Mouse (Mus musculus): Measurements from ENCODE around the gene Tex9. TPM values are rescaled to one million over a fixed set of nuclear protein-coding genes. Genes with fewer than 3 reads are reported as not detected.
A peak's percentile ranks its signal among the peaks of the same experiment; 100 is the strongest.

Gene Tex9
- polyA plus RNA-seq, 1 experiment from 2014 or later, result 48.5 TPM

- Histone ChIP-seq H3K36me3 (ENCODE audit: control insufficient read depth, insufficient read depth, low read length) (no peaks in the 10 kb centered on the region), H3K27me3 (ENCODE audit: control insufficient read depth, insufficient read depth, low read length) (no peaks in the 10 kb centered on the region), H3K4me3 (ENCODE audit: low read length) (no peak overlapping the region), H3K9ac (ENCODE audit: low read depth, low read length) (no peak overlapping the region), H3K4me1 (ENCODE audit: control insufficient read depth, insufficient read depth, low read length) (peaks cover 10% of the 10 kb centered on the region; the same call in 1 of the 2 replicates), H3K4me2 (replicated peaks; ENCODE audit: low read depth, low read length) (no peak overlapping the region), H3K27ac (ENCODE audit: low read depth, low read length) (no peak overlapping the region), H3K9me3 (ENCODE audit: control insufficient read depth, low read length) (no peaks in the 10 kb centered on the region)
- 95% methylated on average over 2 of the region's 2 CpGs for WGBS
- no peak for ATAC-seq (ENCODE audit: low FRiP score, low TSS enrichment)
These were observed 1.5 kb upstream of the Tex9 start for GRCm38 (mm10) chr9:72493465-72493864.

GRCm38 (mm10) chr9:72491559-72492193, 336 bp downstream of the Tex9 start:
- H3K27me3 ChIP-seq (ENCODE audit: control insufficient read depth, insufficient read depth, low read length), result no peaks in the 10 kb centered on the region
- peak; percentile 97 for ATAC-seq (ENCODE audit: low FRiP score, low TSS enrichment)
- peak overlapping the region; percentile 79 for H3K4me3 ChIP-seq (ENCODE audit: low read length)
- under 1% methylated on average over 30 of the region's 32 CpGs for WGBS
- peak overlapping the region; percentile 74 for H3K27ac ChIP-seq (ENCODE audit: low read depth, low read length)
- peak overlapping the region; percentile 77 for H3K9ac ChIP-seq (ENCODE audit: low read depth, low read length)
- H3K4me1 ChIP-seq (ENCODE audit: control insufficient read depth, insufficient read depth, low read length), result peaks cover 10% of the 10 kb centered on the region; the same call in 1 of the 2 replicates
- peaks cover 5% of the 10 kb centered on the region; the same call in 1 of the 2 replicates for H3K36me3 ChIP-seq (ENCODE audit: control insufficient read depth, insufficient read depth, low read length)
- no peaks in the 10 kb centered on the region for H3K9me3 ChIP-seq (ENCODE audit: control insufficient read depth, low read length)
- H3K4me2 ChIP-seq (replicated peaks; ENCODE audit: low read depth, low read length), result peak overlapping the region; percentile 68

GRCm38 (mm10) chr9:72489131-72489530, 2.9 kb downstream of the Tex9 start:
- H3K27me3 ChIP-seq (ENCODE audit: control insufficient read depth, insufficient read depth, low read length), result no peaks in the 10 kb centered on the region
- no peaks in the 10 kb centered on the region for H3K9me3 ChIP-seq (ENCODE audit: control insufficient read depth, low read length)
- no peak overlapping the region for H3K4me3 ChIP-seq (ENCODE audit: low read length)
- no peak for ATAC-seq (ENCODE audit: low FRiP score, low TSS enrichment)
- peaks cover 10% of the 10 kb centered on the region; the same call in 1 of the 2 replicates for H3K4me1 ChIP-seq (ENCODE audit: control insufficient read depth, insufficient read depth, low read length)
- H3K9ac ChIP-seq (ENCODE audit: low read depth, low read length), result no peak overlapping the region
- no peak overlapping the region for H3K27ac ChIP-seq (ENCODE audit: low read depth, low read length)
- H3K4me2 ChIP-seq (replicated peaks; ENCODE audit: low read depth, low read length), result no peak overlapping the region
- H3K36me3 ChIP-seq (ENCODE audit: control insufficient read depth, insufficient read depth, low read length), result peaks cover 8% of the 10 kb centered on the region; the same call in 1 of the 2 replicates
- 88% methylated on average over 5 of the region's 5 CpGs for WGBS

GRCm38 (mm10) chr9:72488523-72488922, 3.5 kb downstream of the Tex9 start:
- Histone ChIP-seq H3K4me1 (ENCODE audit: control insufficient read depth, insufficient read depth, low read length) (peaks cover 10% of the 10 kb centered on the region; the same call in 1 of the 2 replicates), H3K36me3 (ENCODE audit: control insufficient read depth, insufficient read depth, low read length) (peaks cover 11% of the 10 kb centered on the region; the same call in 1 of the 2 replicates), H3K4me3 (ENCODE audit: low read length) (no peak overlapping the region), H3K4me2 (replicated peaks; ENCODE audit: low read depth, low read length) (no peak overlapping the region), H3K27me3 (ENCODE audit: control insufficient read depth, insufficient read depth, low read length) (no peaks in the 10 kb centered on the region), H3K9me3 (ENCODE audit: control insufficient read depth, low read length) (no peaks in the 10 kb centered on the region), H3K9ac (ENCODE audit: low read depth, low read length) (no peak overlapping the region), H3K27ac (ENCODE audit: low read depth, low read length) (no peak overlapping the region)
- ATAC-seq (ENCODE audit: low FRiP score, low TSS enrichment), result no peak

- no peak for ATAC-seq (ENCODE audit: low FRiP score, low TSS enrichment)
- Histone ChIP-seq H3K27me3 (ENCODE audit: control insufficient read depth, insufficient read depth, low read length) (no peaks in the 10 kb centered on the region), H3K9ac (ENCODE audit: low read depth, low read length) (no peak overlapping the region), H3K27ac (ENCODE audit: low read depth, low read length) (no peak overlapping the region), H3K36me3 (ENCODE audit: control insufficient read depth, insufficient read depth, low read length) (peaks cover 52% of the 10 kb centered on the region), H3K9me3 (ENCODE audit: control insufficient read depth, low read length) (no peaks in the 10 kb centered on the region), H3K4me1 (ENCODE audit: control insufficient read depth, insufficient read depth, low read length) (no peaks in the 10 kb centered on the region), H3K4me2 (replicated peaks; ENCODE audit: low read depth, low read length) (no peak overlapping the region), H3K4me3 (ENCODE audit: low read length) (no peak overlapping the region)
- WGBS, result 100% methylated on average over 1 of the region's 1 CpGs
These were observed 12.7 kb downstream of the Tex9 start for GRCm38 (mm10) chr9:72479276-72479675.

- no peaks in the 10 kb centered on the region for H3K9me3 ChIP-seq (ENCODE audit: control insufficient read depth, low read length)
- no peaks in the 10 kb centered on the region for H3K4me1 ChIP-seq (ENCODE audit: control insufficient read depth, insufficient read depth, low read length)
- ATAC-seq (ENCODE audit: low FRiP score, low TSS enrichment), result no peak
- H3K9ac ChIP-seq (ENCODE audit: low read depth, low read length), result no peak overlapping the region
- no peak overlapping the region for H3K27ac ChIP-seq (ENCODE audit: low read depth, low read length)
- H3K36me3 ChIP-seq (ENCODE audit: control insufficient read depth, insufficient read depth, low read length), result peaks cover 48% of the 10 kb centered on the region
- H3K4me3 ChIP-seq (ENCODE audit: low read length), result no peak overlapping the region
- no peaks in the 10 kb centered on the region for H3K27me3 ChIP-seq (ENCODE audit: control insufficient read depth, insufficient read depth, low read length)
- no peak overlapping the region for H3K4me2 ChIP-seq (replicated peaks; ENCODE audit: low read depth, low read length)
- WGBS, result 76% methylated on average over 6 of the region's 6 CpGs
These were observed 14.7 kb downstream of the Tex9 start for GRCm38 (mm10) chr9:72477306-72477705.

DNA sequence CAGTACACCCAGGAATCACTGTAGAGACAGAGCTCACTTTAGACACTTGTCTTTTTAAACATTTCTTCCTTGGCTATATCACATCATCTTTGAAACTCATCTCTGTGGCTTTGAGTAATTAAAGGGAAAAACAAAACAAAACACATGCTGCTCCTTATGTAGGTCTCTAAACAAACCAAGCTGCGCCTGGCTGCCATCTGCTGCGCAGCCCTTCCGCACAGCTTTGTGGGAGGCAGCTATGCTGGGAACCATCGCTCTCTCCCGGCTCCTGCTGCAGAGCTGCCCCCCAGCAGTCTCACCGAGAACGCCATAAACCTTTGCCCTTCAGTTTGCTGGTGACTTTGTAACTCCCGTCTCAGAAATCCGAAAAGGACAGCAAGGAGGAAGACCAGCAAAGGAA, 16.5 kb downstream of the Tex9 start:
- no peaks in the 10 kb centered on the region for H3K4me1 ChIP-seq (ENCODE audit: control insufficient read depth, insufficient read depth, low read length)
- H3K4me3 ChIP-seq (ENCODE audit: low read length), result no peak overlapping the region
- H3K9me3 ChIP-seq (ENCODE audit: control insufficient read depth, low read length), result no peaks in the 10 kb centered on the region
- H3K4me2 ChIP-seq (replicated peaks; ENCODE audit: low read depth, low read length), result no peak overlapping the region
- H3K27me3 ChIP-seq (ENCODE audit: control insufficient read depth, insufficient read depth, low read length), result no peaks in the 10 kb centered on the region
- H3K36me3 ChIP-seq (ENCODE audit: control insufficient read depth, insufficient read depth, low read length), result peaks cover 42% of the 10 kb centered on the region
- H3K27ac ChIP-seq (ENCODE audit: low read depth, low read length), result no peak overlapping the region
- H3K9ac ChIP-seq (ENCODE audit: low read depth, low read length), result no peak overlapping the region
- WGBS, result 61% methylated on average over 9 of the region's 9 CpGs
- no peak for ATAC-seq (ENCODE audit: low FRiP score, low TSS enrichment)

DNA sequence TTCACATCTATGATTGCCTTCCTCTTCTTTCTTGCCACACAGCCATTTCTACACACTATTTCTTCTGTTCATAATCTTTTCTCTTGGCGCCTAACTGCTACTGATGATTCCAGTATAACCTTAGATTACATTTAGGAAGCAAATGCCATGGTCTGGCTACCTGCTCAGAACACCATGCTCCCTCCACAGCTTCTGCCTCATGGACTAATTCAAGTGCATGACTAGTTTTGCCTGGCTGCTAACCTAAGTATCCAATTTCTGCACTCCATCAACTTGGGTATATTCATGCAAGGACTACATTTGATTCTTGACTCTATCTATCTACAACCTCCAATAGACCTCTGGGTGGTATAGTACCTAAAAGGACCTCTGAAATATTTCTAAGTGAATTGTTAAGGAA, 22.2 kb downstream of the Tex9 start:
- Histone ChIP-seq H3K4me3 (ENCODE audit: low read length) (no peak overlapping the region), H3K27me3 (ENCODE audit: control insufficient read depth, insufficient read depth, low read length) (no peaks in the 10 kb centered on the region), H3K9me3 (ENCODE audit: control insufficient read depth, low read length) (no peaks in the 10 kb centered on the region), H3K4me2 (replicated peaks; ENCODE audit: low read depth, low read length) (no peak overlapping the region), H3K4me1 (ENCODE audit: control insufficient read depth, insufficient read depth, low read length) (no peaks in the 10 kb centered on the region), H3K27ac (ENCODE audit: low read depth, low read length) (no peak overlapping the region), H3K36me3 (ENCODE audit: control insufficient read depth, insufficient read depth, low read length) (peaks cover 12% of the 10 kb centered on the region; the same call in 1 of the 2 replicates), H3K9ac (ENCODE audit: low read depth, low read length) (no peak overlapping the region)
- 95% methylated on average over 1 of the region's 1 CpGs for WGBS
- no peak for ATAC-seq (ENCODE audit: low FRiP score, low TSS enrichment)

DNA sequence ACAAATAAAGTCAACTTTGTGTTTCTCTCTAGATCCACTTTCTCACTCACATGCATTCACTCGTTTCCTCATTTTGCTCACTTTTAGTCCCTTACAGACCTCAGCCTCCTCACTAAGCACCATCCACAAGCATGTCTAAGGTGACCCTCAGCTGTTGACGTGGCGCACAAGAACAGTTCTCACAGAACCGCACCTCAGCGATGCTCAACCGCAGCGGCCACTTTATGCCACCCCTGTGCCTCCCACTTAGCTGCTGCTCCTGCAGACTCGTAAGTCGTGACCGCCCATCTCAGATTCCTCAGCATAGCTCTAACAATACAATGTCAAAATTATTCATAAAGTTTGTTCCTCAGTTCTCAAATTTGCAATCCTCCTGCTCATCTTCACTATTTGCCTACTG, 23.4 kb downstream of the Tex9 start:
- 85% methylated on average over 10 of the region's 10 CpGs for WGBS
- Histone ChIP-seq H3K36me3 (ENCODE audit: control insufficient read depth, insufficient read depth, low read length) (peaks cover 12% of the 10 kb centered on the region; the same call in 1 of the 2 replicates), H3K4me1 (ENCODE audit: control insufficient read depth, insufficient read depth, low read length) (no peaks in the 10 kb centered on the region)

More for the DNA sequence above, 23.4 kb downstream of the Tex9 start:
- H3K4me2 ChIP-seq (replicated peaks; ENCODE audit: low read depth, low read length), result no peak overlapping the region
- no peaks in the 10 kb centered on the region for H3K9me3 ChIP-seq (ENCODE audit: control insufficient read depth, low read length)
- H3K27me3 ChIP-seq (ENCODE audit: control insufficient read depth, insufficient read depth, low read length), result no peaks in the 10 kb centered on the region
- H3K9ac ChIP-seq (ENCODE audit: low read depth, low read length), result no peak overlapping the region
- H3K27ac ChIP-seq (ENCODE audit: low read depth, low read length), result no peak overlapping the region
- no peak for ATAC-seq (ENCODE audit: low FRiP score, low TSS enrichment)
- no peak overlapping the region for H3K4me3 ChIP-seq (ENCODE audit: low read length)

Data from kidney, embryonic 14.5 days (tissue).